Mouse (Mus musculus): ENCODE measurements around the gene Adgrf3. TPM values are rescaled to one million over a fixed set of nuclear protein-coding genes. Genes with fewer than 3 reads are reported as not detected.

Adgrf3 gene
- polyA plus RNA-seq (2014; fragmentation: Nextera tagmentation; extraction: Ambion mirVana) = 0.11 and 0.20 TPM in 2 replicates

- whole genome bisulfite sequencing = 28% methylated on average over 5 of the region's 5 CpGs
- DNase-seq (no peak), ATAC-seq (ENCODE audit: insufficient read depth) (no peak)
- Histone ChIP-seq H3K4me1 (ENCODE audit: insufficient read depth) (no peaks in the 10 kb centered on the region), H3K9ac (no peak within 1 kb of the TSS), H3K27ac (ENCODE audit: low read depth) (no peak within 1 kb of the TSS), H3K36me3 (ENCODE audit: insufficient read depth) (no peaks in the 10 kb centered on the region), H3K4me2 (no peak within 1 kb of the TSS), H3K27me3 (ENCODE audit: insufficient read depth, low read length) (no peaks in the 10 kb centered on the region), H3K9me3 (ENCODE audit: low read depth, low read length) (no peaks in the 10 kb centered on the region), H3K4me3 (ENCODE audit: low read depth, low read length) (no peak within 1 kb of the TSS)
- TF ChIP-seq CTCF (IDR thresholded peaks at IDR 0.05; ENCODE audit: low read depth) = no peak
Observed at GRCm38 (mm10) chr5:30205493-30205892, at the start of gene Adgrf3. Gene Adgrf3 (minus strand): TSS chr5:30205722.

GRCm38 (mm10) chr5:30247666-30248065, 42.1 kb upstream of the Adgrf3 start:
- Histone ChIP-seq H3K9me3 (ENCODE audit: low read depth, low read length) (no peaks in the 10 kb centered on the region), H3K4me1 (ENCODE audit: insufficient read depth) (peaks cover 10% of the 10 kb centered on the region; the same call in 1 of the 2 replicates), H3K4me2 (no peak overlapping the region), H3K9ac (no peak overlapping the region), H3K36me3 (ENCODE audit: insufficient read depth) (peaks cover 14% of the 10 kb centered on the region; the same call in 1 of the 2 replicates), H3K27me3 (ENCODE audit: insufficient read depth, low read length) (no peaks in the 10 kb centered on the region), H3K27ac (ENCODE audit: low read depth) (no peak overlapping the region), H3K4me3 (ENCODE audit: low read depth, low read length) (no peak overlapping the region)
- WGBS = 94% methylated on average over 1 of the region's 1 CpGs
- DNase-seq (peak; percentile 15), ATAC-seq (ENCODE audit: insufficient read depth) (no peak)
- TF ChIP-seq CTCF (IDR thresholded peaks at IDR 0.05; ENCODE audit: low read depth) = peak; percentile 40

DNA sequence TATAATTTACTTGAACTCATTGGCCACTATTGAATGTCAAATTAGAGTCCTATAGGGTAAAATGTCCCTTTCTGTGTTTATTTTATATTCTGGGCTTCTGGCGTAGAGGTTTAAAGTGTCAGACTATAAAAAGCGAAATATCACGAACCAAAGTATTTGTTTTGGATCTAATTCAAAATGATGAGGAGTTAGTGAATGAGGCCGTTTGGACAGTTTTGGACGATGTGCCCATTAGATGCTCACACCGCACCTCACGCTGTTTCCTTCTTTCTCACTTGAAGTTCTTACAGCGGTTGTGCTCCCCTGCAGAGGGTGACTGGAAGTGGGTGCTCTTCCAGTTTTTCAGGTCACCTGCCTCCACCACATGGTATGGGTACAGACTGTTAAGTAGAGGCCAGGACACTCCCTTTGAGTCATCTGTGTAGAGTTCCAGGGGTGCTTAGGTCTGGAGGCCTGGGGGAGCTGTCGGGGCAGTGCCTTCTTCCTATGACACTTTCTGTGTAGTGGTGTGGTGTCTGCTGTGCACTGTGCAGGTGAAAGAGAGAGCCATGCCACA, 40.4 kb upstream of the Adgrf3 start:
- WGBS = 42% methylated on average over 9 of the region's 9 CpGs

GRCm38 (mm10) chr5:30243741-30244140, 38.2 kb upstream of the Adgrf3 start:
- 38% methylated on average over 9 of the region's 9 CpGs for WGBS
- peak; percentile 65 for TF ChIP-seq CTCF (IDR thresholded peaks at IDR 0.05; ENCODE audit: low read depth)
- peak; percentile 80 for DNase-seq
- no peak overlapping the region for H3K9ac ChIP-seq
- no peak overlapping the region for H3K4me2 ChIP-seq
- peak; percentile 29; the same call in 1 of the 2 replicates for ATAC-seq (ENCODE audit: insufficient read depth)
- no peak overlapping the region for H3K4me3 ChIP-seq (ENCODE audit: low read depth, low read length)
- no peak overlapping the region for H3K27ac ChIP-seq (ENCODE audit: low read depth)
- H3K9me3 ChIP-seq (ENCODE audit: low read depth, low read length) = no peaks in the 10 kb centered on the region
- peaks cover 13% of the 10 kb centered on the region; the same call in 1 of the 2 replicates for H3K4me1 ChIP-seq (ENCODE audit: insufficient read depth)
- H3K27me3 ChIP-seq (ENCODE audit: insufficient read depth, low read length) = no peaks in the 10 kb centered on the region
- H3K36me3 ChIP-seq (ENCODE audit: insufficient read depth) = no peaks in the 10 kb centered on the region

More for the DNA sequence above, 40.4 kb upstream of the Adgrf3 start:
- Histone ChIP-seq H3K4me3 (ENCODE audit: low read depth, low read length) (no peak overlapping the region), H3K36me3 (ENCODE audit: insufficient read depth) (0 out of 2 replicates have a peak, but pooled peaks cover 10% of the 10 kb centered on the region), H3K4me1 (ENCODE audit: insufficient read depth) (peaks cover 13% of the 10 kb centered on the region; the same call in 1 of the 2 replicates), H3K9ac (no peak overlapping the region), H3K27ac (ENCODE audit: low read depth) (no peak overlapping the region), H3K9me3 (ENCODE audit: low read depth, low read length) (no peaks in the 10 kb centered on the region), H3K27me3 (ENCODE audit: insufficient read depth, low read length) (no peaks in the 10 kb centered on the region), H3K4me2 (no peak overlapping the region)
- TF ChIP-seq CTCF (IDR thresholded peaks at IDR 0.05; ENCODE audit: low read depth) = no peak
- DNase-seq = peak; percentile 70
- peak; percentile 13; the same call in 1 of the 2 replicates for ATAC-seq (ENCODE audit: insufficient read depth)

DNA sequence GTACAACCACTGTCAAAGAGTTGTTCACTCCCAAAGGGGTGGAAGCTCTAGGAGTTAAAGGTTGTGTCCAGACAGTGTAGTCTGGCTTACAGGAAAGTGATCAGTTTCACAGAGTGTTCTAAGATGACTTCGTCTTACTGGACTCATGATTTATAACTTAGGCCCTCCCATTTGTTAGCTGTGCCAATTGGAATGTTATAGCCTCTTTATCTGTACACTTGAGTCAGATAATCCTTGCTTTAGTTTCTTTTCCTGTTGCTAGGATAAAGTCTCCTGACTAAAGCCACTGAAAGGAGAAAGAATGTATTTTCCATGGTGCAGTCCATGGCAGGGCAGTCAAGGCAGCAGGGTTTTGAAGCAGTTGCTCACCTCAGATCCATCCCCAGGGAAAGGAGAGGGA, 36.9 kb upstream of the Adgrf3 start:
- H3K27me3 ChIP-seq (ENCODE audit: insufficient read depth, low read length) = no peaks in the 10 kb centered on the region
- peak; percentile 13; the same call in 1 of the 2 replicates for ATAC-seq (ENCODE audit: insufficient read depth)
- TF ChIP-seq CTCF (IDR thresholded peaks at IDR 0.05; ENCODE audit: low read depth) = no peak
- 23% methylated on average over 1 of the region's 1 CpGs for WGBS
- no peaks in the 10 kb centered on the region for H3K9me3 ChIP-seq (ENCODE audit: low read depth, low read length)
- peak; percentile 47 for DNase-seq
- no peaks in the 10 kb centered on the region for H3K36me3 ChIP-seq (ENCODE audit: insufficient read depth)
- no peak overlapping the region for H3K4me2 ChIP-seq
- no peak overlapping the region for H3K9ac ChIP-seq
- peaks cover 13% of the 10 kb centered on the region; the same call in 1 of the 2 replicates for H3K4me1 ChIP-seq (ENCODE audit: insufficient read depth)
- no peak overlapping the region for H3K27ac ChIP-seq (ENCODE audit: low read depth)
- no peak overlapping the region for H3K4me3 ChIP-seq (ENCODE audit: low read depth, low read length)

GRCm38 (mm10) chr5:30240552-30240951, 35.0 kb upstream of the Adgrf3 start:
- Histone ChIP-seq H3K27me3 (ENCODE audit: insufficient read depth, low read length) (no peaks in the 10 kb centered on the region), H3K4me1 (ENCODE audit: insufficient read depth) (0 out of 2 replicates have a peak, but pooled peaks cover 9% of the 10 kb centered on the region), H3K36me3 (ENCODE audit: insufficient read depth) (no peaks in the 10 kb centered on the region), H3K9ac (no peak overlapping the region), H3K4me2 (no peak overlapping the region), H3K27ac (ENCODE audit: low read depth) (no peak overlapping the region), H3K9me3 (ENCODE audit: low read depth, low read length) (no peaks in the 10 kb centered on the region), H3K4me3 (ENCODE audit: low read depth, low read length) (no peak overlapping the region)
- WGBS = 76% methylated on average over 7 of the region's 7 CpGs
- TF ChIP-seq CTCF (IDR thresholded peaks at IDR 0.05; ENCODE audit: low read depth) = no peak
- DNase-seq (no peak), ATAC-seq (ENCODE audit: insufficient read depth) (no peak)

GRCm38 (mm10) chr5:30238533-30238932, 33.0 kb upstream of the Adgrf3 start:
- no peak for ATAC-seq (ENCODE audit: insufficient read depth)
- H3K9me3 ChIP-seq (ENCODE audit: low read depth, low read length) = no peaks in the 10 kb centered on the region
- TF ChIP-seq CTCF (IDR thresholded peaks at IDR 0.05; ENCODE audit: low read depth) = no peak
- no peak overlapping the region for H3K4me3 ChIP-seq (ENCODE audit: low read depth, low read length)
- WGBS = 90% methylated on average over 5 of the region's 5 CpGs
- no peak overlapping the region for H3K9ac ChIP-seq
- H3K4me1 ChIP-seq (ENCODE audit: insufficient read depth) = peaks cover 15% of the 10 kb centered on the region; the same call in 1 of the 2 replicates
- no peak overlapping the region for H3K27ac ChIP-seq (ENCODE audit: low read depth)
- no peaks in the 10 kb centered on the region for H3K27me3 ChIP-seq (ENCODE audit: insufficient read depth, low read length)
- H3K4me2 ChIP-seq = no peak overlapping the region
- H3K36me3 ChIP-seq (ENCODE audit: insufficient read depth) = no peaks in the 10 kb centered on the region
- DNase-seq = no peak

All from lung, embryonic 14.5 days (tissue).